Mouse (Mus musculus): ENCODE measurements around the gene Tor3a.

Gene Tor3a

DNA sequence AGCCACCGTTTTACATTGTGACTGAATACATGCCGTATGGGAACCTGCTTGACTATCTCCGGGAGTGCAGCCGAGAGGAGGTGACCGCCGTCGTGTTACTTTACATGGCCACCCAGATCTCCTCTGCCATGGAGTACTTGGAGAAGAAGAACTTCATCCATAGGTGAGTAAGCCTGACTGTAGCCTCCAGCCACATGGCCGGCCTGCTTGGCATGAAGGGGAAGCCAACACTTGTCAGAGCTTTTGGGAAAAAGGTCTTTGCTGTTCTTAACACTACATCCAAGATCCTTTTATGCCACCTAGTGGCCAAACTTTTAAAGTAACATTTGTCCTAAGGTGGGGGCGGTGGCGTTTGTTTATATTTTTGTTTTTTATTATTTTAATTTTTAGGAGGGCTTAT lies 41.1 kb downstream of the Tor3a start:
- DNase-seq (ENCODE audit: low spot score): no peak

DNA sequence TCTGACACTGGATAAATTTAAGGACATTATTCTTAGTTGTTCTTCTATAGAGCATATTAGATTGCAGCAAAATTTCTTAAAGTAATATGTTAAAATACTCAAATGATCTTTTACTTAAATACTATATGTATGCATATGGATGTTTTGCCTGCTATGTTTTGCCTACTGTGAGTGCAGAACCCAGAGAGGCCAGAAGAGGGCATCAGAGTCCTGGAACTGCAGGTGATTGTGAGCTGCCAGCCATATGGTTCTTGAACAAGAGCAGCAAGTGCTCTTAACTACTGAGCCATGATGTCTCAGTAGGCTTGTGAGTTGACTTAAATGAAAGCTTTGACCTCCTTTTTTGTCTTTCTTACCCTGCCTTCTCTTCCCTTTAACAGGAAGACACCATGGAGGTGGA lies 43.2 kb downstream of the Tor3a start:
- no peak for DNase-seq (ENCODE audit: low spot score)

DNA sequence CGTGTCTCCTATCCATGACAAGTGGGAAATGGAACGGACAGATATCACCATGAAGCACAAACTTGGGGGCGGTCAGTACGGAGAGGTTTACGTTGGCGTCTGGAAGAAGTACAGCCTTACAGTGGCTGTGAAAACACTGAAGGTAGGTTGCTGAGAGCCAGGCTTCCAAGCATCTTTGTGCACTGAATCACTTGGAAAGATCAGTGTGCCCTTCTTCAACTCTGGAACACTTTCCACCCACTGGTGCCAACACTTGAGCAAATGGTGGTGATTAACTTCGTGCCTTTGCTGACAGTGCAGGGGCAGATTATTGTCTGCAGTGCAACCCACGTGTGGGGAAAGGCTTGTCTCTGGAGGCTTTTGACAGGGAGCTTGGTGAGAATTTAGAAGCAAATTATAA lies 44.2 kb downstream of the Tor3a start:
- DNase-seq (ENCODE audit: low spot score): no peak

DNA sequence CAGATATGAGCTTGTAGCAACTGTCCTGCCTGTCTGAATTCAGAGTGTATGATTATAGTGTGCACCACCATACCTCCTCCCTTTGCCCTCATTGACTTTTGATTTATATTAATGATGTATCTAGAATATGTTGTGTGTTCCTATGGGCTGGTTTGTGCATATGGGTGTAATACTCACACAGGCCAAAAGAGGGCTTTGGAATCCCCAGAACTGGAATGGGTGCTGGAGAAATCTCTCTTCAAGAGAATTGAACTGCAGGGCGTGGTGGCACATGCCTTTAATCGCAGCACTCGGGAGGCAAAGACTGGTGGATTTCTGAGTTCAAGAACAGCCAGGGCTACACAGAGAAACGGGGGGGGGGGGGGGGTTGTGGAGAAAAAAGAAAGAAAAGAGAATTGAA lies 47.4 kb downstream of the Tor3a start:
- no peak for DNase-seq (ENCODE audit: low spot score)

DNA sequence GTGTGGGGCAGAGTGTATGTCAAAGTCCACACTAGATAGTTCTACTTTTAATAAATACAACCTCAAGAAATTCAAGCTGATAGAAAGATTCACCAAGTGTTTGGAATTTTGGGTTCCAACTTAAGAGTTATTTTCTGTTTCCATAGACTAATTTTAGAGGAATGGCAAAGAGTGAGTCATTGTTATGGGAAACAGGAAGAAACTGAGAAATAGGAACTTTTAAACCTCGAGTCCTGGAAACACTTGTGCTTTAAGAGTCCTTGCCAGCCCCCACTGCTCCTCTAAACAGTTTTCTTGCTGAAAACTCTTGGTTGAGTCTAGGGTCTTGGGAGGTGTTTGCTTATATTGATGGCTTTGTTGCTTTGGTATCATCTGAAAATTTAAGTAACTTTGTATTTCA lies 49.9 kb downstream of the Tor3a start:
- no peak for DNase-seq (ENCODE audit: low spot score)

DNA sequence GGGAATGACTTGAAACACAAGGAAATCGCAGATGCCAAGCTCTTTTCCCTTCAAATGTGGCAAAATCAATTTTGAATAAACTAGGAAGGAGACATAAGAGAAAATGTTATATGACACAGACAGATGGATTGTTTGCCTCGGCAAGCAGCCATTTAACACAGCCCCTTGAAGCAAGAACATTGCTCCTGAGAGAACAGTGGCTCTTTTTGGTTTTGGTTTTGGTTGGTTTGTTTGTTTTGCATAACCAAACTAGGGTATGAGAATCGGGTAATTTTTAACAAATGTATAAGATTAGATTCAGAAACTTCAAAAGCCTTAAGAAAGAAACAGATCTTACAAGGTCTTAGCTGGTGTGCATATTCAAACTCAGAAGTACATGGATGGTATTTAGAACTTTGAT lies 53.2 kb downstream of the Tor3a start:
- DNase-seq (ENCODE audit: low spot score): no peak

DNA sequence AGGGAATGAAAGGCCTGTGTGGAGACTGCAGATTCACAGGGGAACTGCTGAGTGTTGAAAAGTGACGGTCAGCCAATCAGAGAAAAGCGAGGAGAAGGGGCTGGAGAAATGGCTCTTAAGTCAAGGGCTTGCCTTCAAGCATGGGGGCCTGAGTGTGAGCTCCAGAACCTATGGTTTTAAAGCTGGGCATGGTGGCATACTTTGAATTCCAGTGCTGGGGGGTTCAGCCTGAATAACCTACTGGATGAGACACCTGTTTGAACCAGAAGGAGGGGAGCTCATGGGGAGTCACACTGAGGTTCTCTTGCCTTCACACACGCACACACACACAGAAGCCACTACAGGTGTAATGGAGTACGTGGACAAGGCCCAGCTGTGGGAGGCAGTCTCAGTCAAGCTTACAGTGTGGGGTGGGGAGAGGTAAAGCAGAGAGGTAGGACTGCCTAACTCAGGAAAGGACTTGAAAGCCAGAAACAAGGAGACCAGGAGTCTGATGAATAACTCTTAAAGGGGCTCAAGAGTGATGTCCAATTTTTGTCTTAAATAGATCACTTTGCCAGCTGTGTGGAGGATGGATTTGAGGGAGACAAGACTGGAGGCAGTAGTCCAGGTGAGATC lies 53.8 kb downstream of the Tor3a start:
- DNase-seq (ENCODE audit: low spot score): no peak

DNA sequence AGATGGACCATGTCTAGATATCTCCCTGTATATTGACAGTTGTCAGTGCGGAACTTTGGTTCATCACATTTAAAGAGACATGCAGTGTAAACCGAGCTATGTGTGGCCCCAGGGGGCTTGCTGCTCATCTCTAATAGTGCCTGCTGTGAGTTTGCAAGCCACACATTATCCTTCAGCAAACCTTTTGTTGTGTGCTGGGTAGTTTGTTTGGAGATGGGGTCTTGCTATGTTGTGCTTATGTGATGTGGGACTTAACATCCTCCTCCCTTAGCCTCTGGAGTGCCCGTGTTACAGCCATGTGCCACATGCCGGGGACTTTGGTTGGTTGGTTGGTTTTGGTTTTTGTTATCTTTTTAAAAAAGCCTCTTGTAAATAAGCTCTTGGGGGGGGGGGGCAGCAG lies 56.3 kb downstream of the Tor3a start:
- no peak for DNase-seq (ENCODE audit: low spot score)

DNA sequence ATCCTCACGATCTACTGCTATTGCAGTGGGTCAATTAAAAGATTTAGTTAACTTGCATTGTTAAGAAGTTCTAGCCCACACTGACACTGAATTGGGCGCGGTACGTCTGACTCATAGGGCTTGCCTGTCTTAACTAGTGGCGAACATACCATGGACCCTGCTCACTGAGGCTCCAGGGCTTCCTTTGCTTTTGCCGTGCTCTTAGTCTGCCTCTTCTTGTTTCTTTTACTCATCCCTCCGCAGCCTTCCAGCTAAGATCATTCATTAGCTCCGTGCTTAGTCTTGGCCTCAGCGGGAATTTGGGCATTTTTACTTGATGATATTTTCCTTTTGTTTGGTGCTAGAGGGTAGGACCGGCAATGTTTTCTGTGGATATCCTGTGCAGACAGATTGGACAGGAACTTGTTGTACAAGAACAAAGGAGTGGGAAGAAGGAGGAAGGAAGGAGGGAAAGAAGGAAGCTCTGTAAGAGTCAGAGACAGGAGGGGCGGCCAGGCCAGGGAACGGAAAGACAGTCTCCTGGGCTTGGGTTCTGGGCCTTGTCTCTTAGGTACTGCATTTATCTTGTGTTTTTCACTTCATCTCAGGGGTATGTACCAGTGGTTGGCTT lies 57.1 kb downstream of the Tor3a start:
- no peak for DNase-seq (ENCODE audit: low spot score)

DNA sequence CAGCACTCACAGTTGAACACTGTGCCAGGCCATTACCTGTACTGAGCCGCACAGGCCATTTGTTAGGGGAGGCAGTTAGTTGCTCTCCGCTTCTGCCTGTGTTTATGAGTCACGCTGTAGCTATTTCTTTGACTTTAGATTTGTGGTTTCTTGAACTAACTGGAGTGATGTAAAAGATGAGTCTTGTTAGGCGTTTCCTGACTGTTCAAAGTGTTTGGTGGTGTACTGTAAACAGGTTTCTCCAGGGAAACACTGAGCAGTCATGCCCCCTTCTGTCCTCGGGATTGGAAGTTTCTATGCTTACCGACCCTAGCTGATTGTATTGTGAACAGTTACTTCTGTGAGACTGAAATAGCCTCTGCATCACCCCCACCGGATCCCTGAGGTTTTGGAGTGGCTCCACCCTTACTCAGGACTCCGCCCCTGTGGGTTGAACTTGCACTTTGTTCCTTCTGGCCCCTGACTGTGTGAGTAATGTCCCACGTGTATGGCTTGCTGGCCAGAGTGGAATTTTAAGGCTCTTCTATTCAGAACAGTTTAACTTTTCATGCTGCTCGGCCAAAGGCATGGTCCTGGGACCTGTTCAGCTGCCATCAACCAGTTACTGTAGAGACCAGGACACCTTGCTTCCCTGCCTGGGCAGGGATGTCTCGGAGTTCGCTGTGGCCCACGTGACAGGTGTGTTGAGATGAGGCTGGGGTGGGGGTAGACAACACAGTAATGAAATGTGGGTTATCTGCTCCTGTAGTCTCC lies 58.6 kb downstream of the Tor3a start:
- DNase-seq (ENCODE audit: low spot score): peak; percentile 47

DNA sequence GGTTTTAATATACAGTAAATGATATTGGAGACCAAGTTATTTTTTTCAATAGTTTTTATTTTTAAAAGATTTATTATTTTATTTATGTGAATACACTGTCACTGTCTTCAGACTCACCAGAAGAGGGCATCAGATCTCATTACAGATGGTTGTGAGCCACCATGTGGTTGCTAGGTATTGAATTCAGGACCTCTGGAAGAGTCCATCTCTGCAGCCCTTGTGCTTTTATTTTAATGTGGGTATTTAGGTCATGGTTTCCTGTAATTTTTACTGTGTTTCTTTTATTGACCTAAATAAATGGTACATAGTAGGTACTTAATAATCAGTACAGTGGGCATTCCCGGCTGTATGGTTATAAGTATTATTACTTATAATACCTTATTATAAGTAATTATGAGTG lies 59.4 kb downstream of the Tor3a start:
- no peak for DNase-seq (ENCODE audit: low spot score)

DNA sequence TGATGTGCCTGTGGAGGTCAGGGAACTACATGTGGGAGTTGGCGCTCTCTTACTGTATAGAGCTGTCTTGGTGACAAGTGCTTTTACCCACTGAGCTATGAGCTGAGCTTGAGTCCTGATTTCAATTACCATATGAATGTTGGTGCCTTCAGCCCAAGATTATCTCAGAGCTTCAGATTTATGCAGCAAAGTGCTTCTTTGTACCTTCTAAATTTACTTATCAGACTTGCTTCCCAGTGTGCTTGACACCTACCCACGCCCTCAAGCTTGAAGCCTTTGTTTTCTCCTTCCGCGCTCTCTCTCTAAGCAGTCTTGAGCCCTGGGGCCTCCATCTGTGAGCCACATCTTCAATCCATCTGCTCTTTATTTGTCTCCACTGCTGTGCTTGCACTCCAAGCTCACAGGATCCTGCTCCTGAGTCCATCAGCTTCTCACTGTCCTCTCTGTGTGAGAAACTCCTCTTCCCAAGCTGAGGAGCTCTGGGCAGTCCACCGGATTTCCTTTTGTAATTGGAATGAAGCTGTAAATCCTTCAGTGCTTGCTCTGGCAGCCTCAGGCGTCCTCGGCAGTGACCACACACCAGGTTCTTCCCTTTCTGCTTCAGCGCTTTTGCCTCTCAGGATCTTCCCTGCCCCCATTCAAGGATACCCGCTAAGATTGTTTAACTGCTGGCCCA lies 60.2 kb downstream of the Tor3a start:
- peak; percentile 39 for DNase-seq (ENCODE audit: low spot score)

DNA sequence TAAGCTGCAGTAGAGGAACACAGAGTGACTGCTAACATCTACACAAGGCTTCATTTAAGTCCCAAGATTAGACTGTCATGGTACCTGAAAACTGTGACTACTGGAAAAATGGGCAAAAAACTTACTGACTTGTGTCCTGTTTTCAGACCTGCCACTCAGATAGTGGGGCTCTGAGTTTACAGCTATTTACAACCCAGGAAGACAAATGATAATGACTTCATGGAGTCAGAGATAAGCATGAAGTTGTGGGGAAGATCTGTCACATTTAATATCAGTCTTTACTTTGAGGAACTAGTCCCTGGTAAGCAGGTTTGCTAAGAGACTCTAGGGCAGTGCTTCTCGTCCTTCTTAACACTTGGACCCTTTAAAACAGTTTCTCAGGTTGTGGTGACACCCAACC lies 63.9 kb downstream of the Tor3a start:
- no peak for DNase-seq (ENCODE audit: low spot score)

DNA sequence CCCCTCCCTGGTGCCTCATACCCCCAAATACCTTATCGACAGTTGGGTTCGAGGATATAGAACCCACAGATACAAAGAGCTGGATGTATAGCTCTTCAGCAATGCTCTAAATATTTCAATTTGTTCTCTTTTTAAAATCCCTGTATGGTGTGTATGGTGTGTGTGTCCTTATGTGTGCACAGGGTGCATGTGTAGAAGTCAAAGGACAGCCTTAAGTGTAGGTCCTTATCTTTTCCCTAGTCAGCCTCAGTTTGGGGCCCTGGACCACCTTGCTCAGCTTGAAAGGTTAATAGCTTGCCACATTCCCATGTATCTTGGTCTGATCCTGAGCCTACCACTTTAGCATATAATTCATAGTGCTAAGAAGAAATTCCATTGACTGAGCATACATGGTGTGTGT lies 65.7 kb downstream of the Tor3a start:
- DNase-seq (ENCODE audit: low spot score): no peak

DNA sequence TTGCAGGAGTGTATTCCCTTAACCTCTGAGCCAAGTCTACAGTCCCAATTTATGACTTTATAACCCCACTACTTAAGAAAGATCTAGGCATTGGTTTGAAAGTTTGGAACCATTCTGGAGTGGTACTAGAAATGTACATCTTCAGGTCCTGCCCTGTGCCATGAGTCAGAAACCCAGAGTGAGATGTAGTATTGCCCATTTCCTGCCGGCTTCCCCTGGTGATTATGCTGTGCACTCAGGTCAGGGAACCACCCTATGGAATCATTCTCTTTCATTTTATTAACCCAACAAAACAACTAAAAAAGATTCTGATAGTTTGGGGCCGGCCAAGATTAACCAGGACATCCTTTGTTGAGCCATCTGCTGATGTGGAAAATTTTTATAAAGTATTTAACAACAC lies 68.2 kb downstream of the Tor3a start:
- DNase-seq (ENCODE audit: low spot score): no peak

DNA sequence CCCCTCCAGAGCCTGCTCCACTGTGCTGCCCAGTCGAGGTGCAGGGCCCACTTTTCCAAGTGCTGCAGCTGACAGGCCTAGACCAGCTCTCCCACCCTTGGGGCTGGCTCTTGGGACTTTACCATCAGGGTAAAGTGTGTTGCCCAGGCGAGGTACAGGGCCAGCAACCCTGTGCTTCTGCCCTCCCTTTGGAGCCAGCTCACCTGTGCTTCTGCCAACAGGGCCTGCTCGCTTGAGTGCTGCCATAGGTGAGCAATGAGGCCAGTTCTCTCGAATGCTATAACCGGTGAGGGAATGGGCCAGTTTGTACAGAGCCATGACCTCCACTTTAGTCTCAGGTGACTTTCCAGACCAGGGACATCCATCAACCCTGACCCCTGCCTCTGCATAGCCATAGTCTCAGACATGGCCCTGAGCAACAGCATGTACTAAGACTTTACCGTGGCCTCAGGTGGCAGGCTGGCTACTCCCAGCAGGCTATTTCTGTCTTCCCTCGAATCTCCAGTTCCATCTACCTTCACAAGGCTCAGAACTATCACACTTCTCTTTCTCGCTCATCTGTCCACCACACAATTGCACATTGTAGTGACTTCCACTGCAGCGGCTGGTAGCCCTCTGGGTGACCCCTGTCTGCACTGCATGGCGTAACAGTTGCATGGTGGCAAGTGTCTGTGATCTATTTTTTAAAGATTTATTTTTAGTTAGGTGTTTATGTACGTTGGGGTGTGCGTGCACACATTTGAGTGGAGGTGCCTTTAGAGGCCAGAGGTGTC lies 68.9 kb downstream of the Tor3a start:
- DNase-seq (ENCODE audit: low spot score): no peak
